Mouse (Mus musculus) forebrain, embryonic 10.5 days (tissue): ENCODE results near the gene Ptpn14. TPM values are rescaled to one million over a fixed set of nuclear protein-coding genes. Genes with fewer than 3 reads are reported as not detected.
"Not testable (repeated sequence)": the region's sequence is repeated elsewhere in the genome, so short reads cannot be mapped to it uniquely, and the experiment has no call there.

ENCODE experiments used
- DNase-seq: peaks from one replicate; pipeline ENCODE4 v3.0.0-alpha.2; 2017; ENCODE audit warnings: low spot score; ENCODE audit errors: extremely low spot score
- H3K27ac ChIP-seq: fragments of 300-500 bp; sonication (generic); 2 replicates; pipeline ENCODE4 v1.5.1; 2016; ENCODE audit warnings: mild to moderate bottlenecking
- H3K27me3 ChIP-seq: fragments of 300-500 bp; sonication (generic); 2 replicates; pipeline ENCODE4 v1.6.1; 2016; ENCODE audit warnings: mild to moderate bottlenecking; ENCODE audit not compliant: poor library complexity, severe bottlenecking
- H3K36me3 ChIP-seq: fragments of 300-500 bp; sonication (generic); replicated peaks from 2 replicates; pipeline ENCODE4 v1.6.1; 2016; ENCODE audit warnings: mild to moderate bottlenecking, moderate library complexity
- H3K4me1 ChIP-seq: fragments of 300-500 bp; sonication (generic); 2 replicates; pipeline ENCODE4 v1.6.1; 2016
- H3K4me3 ChIP-seq: fragments of 300-500 bp; sonication (generic); 2 replicates; pipeline ENCODE4 v1.5.1; 2016; ENCODE audit warnings: mild to moderate bottlenecking, moderate library complexity
- H3K9me3 ChIP-seq: fragments of 300-500 bp; sonication (generic); 2 replicates; pipeline ENCODE4 v1.6.1; 2016; ENCODE audit warnings: mild to moderate bottlenecking, moderate library complexity
- WGBS: fragments of 180-500 bp; shearing (Covaris S2); methylation state at CpG from one replicate; pipeline ENCODE4 v1.1.7; 2016; 5-methylcytosine and 5-hydroxymethylcytosine counted together
- polyA plus RNA-seq: library from polyadenylated mRNA; unstranded; fragments of >200 nt; fragmentation: Nextera tagmentation; extraction: Ambion mirVana; gene quantifications from 2 replicates; pipeline ENCODE4 v1.2.1, GENCODE M21; 2016

Gene Ptpn14
- 4.9 and 5.6 TPM in 2 replicates for polyA plus RNA-seq

GRCm38 (mm10) chr1:189727884-189728783, at the start of gene Ptpn14:
Ptpn14 (plus strand) TSS chr1:189728268.
- peaks cover 63% of the 10 kb centered on the region for H3K4me1 ChIP-seq
- DNase-seq: peak; percentile 80
- H3K36me3 ChIP-seq: no peaks in the 10 kb centered on the region
- under 1% methylated on average over 98 of the region's 98 CpGs for WGBS
- H3K9me3 ChIP-seq: peaks cover 3% of the 10 kb centered on the region; the same call in 1 of the 2 replicates
- peaks cover 71% of the 10 kb centered on the region for H3K27me3 ChIP-seq
- peak within 1 kb of the TSS; percentile 91 for H3K27ac ChIP-seq
- peak within 1 kb of the TSS; percentile 88 for H3K4me3 ChIP-seq

GRCm38 (mm10) chr1:189679555-189679954, 48.5 kb upstream of the Ptpn14 start:
- H3K36me3 ChIP-seq: peaks cover 98% of the 10 kb centered on the region
- H3K4me3 ChIP-seq: no peak overlapping the region
- WGBS: 95% methylated on average over 3 of the region's 3 CpGs
- H3K4me1 ChIP-seq: no peaks in the 10 kb centered on the region
- no peak overlapping the region for H3K27ac ChIP-seq
- no peaks in the 10 kb centered on the region for H3K27me3 ChIP-seq
- no peaks in the 10 kb centered on the region for H3K9me3 ChIP-seq
- DNase-seq: no peak

- Histone ChIP-seq H3K9me3 (no peaks in the 10 kb centered on the region), H3K36me3 (peaks cover 62% of the 10 kb centered on the region), H3K27me3 (no peaks in the 10 kb centered on the region), H3K27ac (no peak overlapping the region), H3K4me1 (peaks cover 35% of the 10 kb centered on the region), H3K4me3 (no peak overlapping the region)
- no peak for DNase-seq
- 95% methylated on average over 9 of the region's 9 CpGs for WGBS
These were observed 43.2 kb upstream of the Ptpn14 start for GRCm38 (mm10) chr1:189684786-189685415.

- no peaks in the 10 kb centered on the region for H3K27me3 ChIP-seq
- peaks cover 51% of the 10 kb centered on the region for H3K36me3 ChIP-seq
- no peaks in the 10 kb centered on the region for H3K9me3 ChIP-seq
- DNase-seq: no peak
- WGBS: 93% methylated on average over 6 of the region's 6 CpGs
- peak overlapping the region; percentile 94 for H3K4me3 ChIP-seq
- no peak overlapping the region for H3K27ac ChIP-seq
- peaks cover 42% of the 10 kb centered on the region for H3K4me1 ChIP-seq
These were observed 42.0 kb upstream of the Ptpn14 start for GRCm38 (mm10) chr1:189686025-189686424.

GRCm38 (mm10) chr1:189687654-189688387, 40.2 kb upstream of the Ptpn14 start, which contains the start of gene Cenpf:
Cenpf (minus strand) TSS chr1:189688086.
- under 1% methylated on average over 51 of the region's 55 CpGs for WGBS
- peak within 1 kb of the TSS; percentile 94 for H3K4me3 ChIP-seq
- peak within 1 kb of the TSS; percentile 97 for H3K27ac ChIP-seq
- H3K36me3 ChIP-seq: peaks cover 33% of the 10 kb centered on the region
- H3K4me1 ChIP-seq: peaks cover 47% of the 10 kb centered on the region
- no peaks in the 10 kb centered on the region for H3K27me3 ChIP-seq
- DNase-seq: peak; percentile 99
- H3K9me3 ChIP-seq: no peaks in the 10 kb centered on the region

GRCm38 (mm10) chr1:189688388-189688750, 39.7 kb upstream of the Ptpn14 start:
- H3K27ac ChIP-seq: peak overlapping the region; percentile 97
- DNase-seq: no peak
- peaks cover 28% of the 10 kb centered on the region for H3K36me3 ChIP-seq
- H3K4me1 ChIP-seq: peaks cover 47% of the 10 kb centered on the region
- H3K27me3 ChIP-seq: no peaks in the 10 kb centered on the region
- H3K9me3 ChIP-seq: no peaks in the 10 kb centered on the region
- peak overlapping the region; percentile 94 for H3K4me3 ChIP-seq
- 1% methylated on average over 15 of the region's 15 CpGs for WGBS

GRCm38 (mm10) chr1:189689050-189689833, 38.8 kb upstream of the Ptpn14 start:
- peak overlapping the region; percentile 97 for H3K27ac ChIP-seq
- H3K36me3 ChIP-seq: peaks cover 19% of the 10 kb centered on the region
- peak overlapping the region; percentile 94 for H3K4me3 ChIP-seq
- H3K27me3 ChIP-seq: no peaks in the 10 kb centered on the region
- no peaks in the 10 kb centered on the region for H3K9me3 ChIP-seq
- WGBS: 32% methylated on average over 4 of the region's 4 CpGs
- peaks cover 47% of the 10 kb centered on the region for H3K4me1 ChIP-seq
- DNase-seq: no peak

- H3K27me3 ChIP-seq, DNase-seq, H3K36me3 ChIP-seq, H3K9me3 ChIP-seq, H3K27ac ChIP-seq, H3K4me3 ChIP-seq: not testable (repeated sequence)
- H3K4me1 ChIP-seq: peaks cover 28% of the 10 kb centered on the region
- WGBS: 46% methylated on average over 3 of the region's 3 CpGs
These were observed 35.6 kb upstream of the Ptpn14 start for GRCm38 (mm10) chr1:189692442-189692841.

GRCm38 (mm10) chr1:189694391-189694790, 33.7 kb upstream of the Ptpn14 start:
- Histone ChIP-seq H3K36me3 (no peaks in the 10 kb centered on the region), H3K4me3 (no peak overlapping the region), H3K4me1 (peaks cover 16% of the 10 kb centered on the region), H3K9me3 (no peaks in the 10 kb centered on the region), H3K27ac (no peak overlapping the region), H3K27me3 (no peaks in the 10 kb centered on the region)
- WGBS: 89% methylated on average over 2 of the region's 2 CpGs
- no peak for DNase-seq

GRCm38 (mm10) chr1:189695321-189695720, 32.7 kb upstream of the Ptpn14 start:
- Histone ChIP-seq H3K27ac (no peak overlapping the region), H3K4me1 (peaks cover 7% of the 10 kb centered on the region), H3K9me3 (no peaks in the 10 kb centered on the region), H3K36me3 (no peaks in the 10 kb centered on the region), H3K4me3 (no peak overlapping the region), H3K27me3 (no peaks in the 10 kb centered on the region)
- no peak for DNase-seq

- 72% methylated on average over 4 of the region's 4 CpGs for WGBS
- no peaks in the 10 kb centered on the region for H3K4me1 ChIP-seq
- H3K4me3 ChIP-seq: no peak overlapping the region
- no peak overlapping the region for H3K27ac ChIP-seq
- H3K27me3 ChIP-seq: peaks cover 14% of the 10 kb centered on the region; the same call in 1 of the 2 replicates
- DNase-seq: no peak
- no peaks in the 10 kb centered on the region for H3K9me3 ChIP-seq
- H3K36me3 ChIP-seq: no peaks in the 10 kb centered on the region
These were observed 29.7 kb upstream of the Ptpn14 start for GRCm38 (mm10) chr1:189698416-189698815.

GRCm38 (mm10) chr1:189700186-189700585, 27.9 kb upstream of the Ptpn14 start:
- WGBS: 90% methylated on average over 6 of the region's 6 CpGs
- no peaks in the 10 kb centered on the region for H3K4me1 ChIP-seq
- no peak for DNase-seq
- H3K4me3 ChIP-seq: no peak overlapping the region
- no peaks in the 10 kb centered on the region for H3K9me3 ChIP-seq
- no peak overlapping the region for H3K27ac ChIP-seq
- H3K27me3 ChIP-seq: peaks cover 14% of the 10 kb centered on the region; the same call in 1 of the 2 replicates
- H3K36me3 ChIP-seq: no peaks in the 10 kb centered on the region
